Mouse (Mus musculus) ES-E14 (cell line): ENCODE results near the gene Sec23a.

Source experiments
- HCFC1 ChIP-seq: IDR thresholded peaks from 2 replicates; pipeline ENCODE4 v1.6.1; 2012; ENCODE audit warnings: low read length, inconsistent platforms, borderline replicate concordance; ENCODE audit not compliant: insufficient read depth
- ZNF384 ChIP-seq: IDR thresholded peaks from 2 replicates; pipeline ENCODE4 v1.6.1; 2012; ENCODE audit warnings: low read depth, low read length, inconsistent platforms

DNA sequence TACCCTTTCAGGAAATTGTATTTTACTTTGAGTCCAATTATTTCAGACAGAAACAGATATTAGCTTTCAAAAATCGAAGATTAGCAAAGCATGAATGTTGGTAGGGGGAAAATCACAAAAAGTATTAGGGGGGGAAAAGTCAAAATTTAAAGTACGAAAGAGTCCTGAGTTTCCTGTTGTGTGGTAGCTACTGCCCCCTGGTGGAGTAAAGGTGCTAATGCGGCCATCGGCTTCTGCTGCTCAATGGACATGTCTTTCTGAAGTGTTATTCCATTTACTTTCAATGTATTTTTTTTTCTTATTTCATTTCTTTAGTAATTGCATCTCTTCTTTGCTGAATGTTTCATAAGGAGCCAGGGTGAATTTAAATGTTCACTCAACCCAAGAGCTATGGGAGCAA, 64.6 kb downstream of the Sec23a start:
- TF ChIP-seq HCFC1: no peak
- TF ChIP-seq ZNF384: no peak
